Mouse (Mus musculus): ENCODE measurements at regions not wholly inside any gene's neighbourhood (a gene's known extent, or its start where the extent isn't known, plus 50 kb on each side); places are given as distances from the start of the nearest gene placed in this dataset.

DNA sequence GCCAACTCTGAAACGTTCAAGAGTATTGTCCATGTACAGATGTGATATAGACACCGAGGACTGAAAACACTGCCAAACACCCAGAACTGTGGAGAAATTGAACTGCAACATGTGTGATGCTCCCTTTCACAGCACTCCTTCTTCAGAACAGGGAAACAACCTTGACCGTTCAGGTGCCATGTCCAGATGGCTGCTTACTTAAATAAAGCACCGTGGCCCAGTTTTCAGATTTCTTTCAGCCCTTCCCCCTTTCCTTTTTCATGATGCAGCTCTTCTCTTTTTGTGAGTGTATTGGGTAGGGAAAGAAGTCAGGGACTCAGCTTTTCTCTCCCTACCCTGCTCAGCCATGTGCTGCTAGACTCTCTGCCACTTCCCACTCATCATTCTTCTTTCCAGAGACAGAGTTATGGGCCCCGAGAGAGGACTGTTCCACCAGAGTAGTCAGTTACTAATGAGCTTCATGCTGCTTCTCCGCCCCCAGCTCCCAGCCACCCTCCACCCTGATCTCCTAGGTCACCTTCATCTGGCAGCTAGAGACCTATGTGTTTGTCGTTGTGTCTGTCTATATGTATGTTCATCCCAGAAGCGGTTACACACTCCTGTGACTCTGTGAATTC lies 74.3 kb upstream of the Astn2 start:
- no peak for DNase-seq (ENCODE audit: low spot score in 2 of 2)

Data from right cerebral cortex, postnatal 36 days (tissue).